Mouse (Mus musculus) embryonic stem cell, embryonic (primary cell): Measurements from ENCODE around the gene Dpm2.

ENCODE experiments used
- CTCF ChIA-PET, 4 experiments: fragments of 300-600 bp in 2 of 4; fragments of 350-600 bp in 2 of 4; sonication (Branson Sonifier 250); formaldehyde crosslinking; loops; one replicate each; lab custom pipeline; 2022; ENCODE audit warnings: inconsistent platforms in 2 of 4; lab: Charles Lee
- POLR2A ChIA-PET, 4 experiments: fragments of 300-600 bp in 2 of 4; fragments of 350-600 bp in 2 of 4; sonication (Branson Sonifier 250); formaldehyde crosslinking; loops; one replicate each; lab custom pipeline; 2022; ENCODE audit warnings: antibody characterized with exemption in 4 of 4, inconsistent platforms in 1 of 4; lab: Charles Lee

The Dpm2 gene

GRCm38 (mm10) chr2:32587731-32588321, 17.2 kb downstream of the Dpm2 start:
- POLR2A ChIA-PET = interaction anchor here in 3 of 4 experiments (0.6 to 2.6 kb wide), 14 partner anchors 11 to 270 kb away, joined by 3 to 11 read pairs (median 3); partner anchors contain the start of genes 9430097D07Rik (in 1 of the 3), Dpm2 (in 1 of the 3) and Pip5kl1 (in 1 of the 3)

DNA sequence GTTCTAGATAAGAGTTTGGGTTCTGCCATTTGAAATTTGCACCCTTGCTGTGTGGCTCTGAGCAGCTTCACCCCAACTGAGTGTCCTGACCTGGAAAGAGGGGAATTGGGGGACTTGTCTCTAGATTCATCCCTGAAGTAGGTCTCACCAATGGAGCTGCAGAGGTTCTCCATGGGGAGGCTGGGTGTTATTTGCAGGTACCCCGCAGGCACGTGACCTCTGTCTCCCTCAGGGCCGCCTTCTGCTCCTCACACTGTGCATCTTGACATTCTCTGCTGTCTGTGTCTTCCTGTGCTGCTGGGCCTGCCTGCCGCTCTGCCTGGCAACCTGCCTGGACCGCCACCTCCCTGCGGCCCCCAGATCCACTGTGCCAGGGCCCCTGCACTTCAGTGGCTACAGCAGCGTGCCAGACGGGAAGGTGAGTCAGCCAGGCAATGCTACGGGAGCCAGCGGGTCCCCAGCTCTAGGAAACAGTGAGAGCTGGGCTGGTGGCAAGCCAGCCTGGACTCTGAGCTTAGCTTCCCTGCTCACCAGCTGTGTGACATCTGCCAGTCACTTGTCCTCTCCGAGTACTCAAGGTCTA, 18.6 kb downstream of the Dpm2 start:
- POLR2A ChIA-PET = interaction anchor here in 1 of 4 experiments (0.6 to 1.7 kb wide), 3 partner anchors 11 to 49 kb away, joined by 3 read pairs; no protein-coding TSS in a partner anchor
- CTCF ChIA-PET = interaction anchor here in 2 of 4 experiments (0.9 to 3.5 kb wide), 6 partner anchors 10 to 339 kb away, joined by 3 to 9 read pairs (median 3); partner anchors contain the start of genes Pip5kl1 (in 1 of the 2) and St6galnac6 (in 1 of the 2)

More at GRCm38 (mm10) chr2:32587731-32588321, 17.2 kb downstream of the Dpm2 start:
- CTCF ChIA-PET = interaction anchor here in 3 of 4 experiments (0.6 to 3.5 kb wide), 15 partner anchors 11 to 674 kb away, joined by 3 to 12 read pairs (median 7); no protein-coding TSS in a partner anchor

DNA sequence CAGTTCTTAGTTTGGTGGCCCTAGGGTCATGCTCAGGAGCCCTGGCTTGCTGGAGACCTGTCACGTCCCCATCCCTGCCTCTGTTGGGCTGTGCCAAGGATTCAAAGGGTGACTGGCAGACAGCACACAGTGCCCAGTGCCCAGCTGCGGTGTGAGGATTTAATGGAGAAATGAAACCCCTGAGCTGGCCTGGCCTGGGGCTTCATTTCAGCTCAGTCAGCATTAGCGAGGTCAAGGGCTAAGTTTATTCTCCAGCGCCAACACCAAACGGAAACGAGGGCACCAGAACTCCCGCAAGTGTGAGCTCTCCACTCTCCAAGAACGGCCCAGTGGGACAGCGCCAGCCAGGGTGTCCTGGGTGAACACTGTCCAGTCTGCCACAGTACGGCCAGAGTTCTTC, 19.6 kb downstream of the Dpm2 start:
- ChIA-PET POLR2A (no interaction called here), CTCF (interaction anchor here in 2 of 4 experiments (0.9 to 3.5 kb wide), 6 partner anchors 10 to 338 kb away, joined by 3 to 9 read pairs (median 3); partner anchors contain the start of genes Pip5kl1 (in 1 of the 2) and St6galnac6 (in 1 of the 2))

DNA sequence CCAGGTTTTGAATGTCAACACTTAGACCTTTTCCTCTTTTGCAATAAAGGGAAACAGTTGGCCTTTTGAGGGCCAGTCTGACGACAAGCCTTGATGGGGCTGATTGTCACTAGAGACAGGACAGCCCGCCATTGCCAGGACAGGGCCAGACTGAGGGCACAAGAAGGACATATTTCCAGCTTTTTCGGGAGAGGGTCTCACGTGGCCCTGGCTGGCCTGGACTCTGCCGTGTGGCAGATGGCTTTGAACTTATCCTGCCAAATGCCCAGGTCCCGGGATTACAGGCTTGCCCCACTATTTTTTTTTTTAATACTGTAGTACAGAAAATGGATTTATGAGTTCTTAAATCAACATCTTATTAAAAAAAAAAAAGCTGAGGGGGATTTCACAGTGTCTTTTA, 20.6 kb downstream of the Dpm2 start:
- CTCF ChIA-PET = interaction anchor here in 2 of 4 experiments (0.5 to 1.6 kb wide), 6 partner anchors 8 to 1773 kb away, joined by 3 to 8 read pairs (median 4); no protein-coding TSS in a partner anchor

DNA sequence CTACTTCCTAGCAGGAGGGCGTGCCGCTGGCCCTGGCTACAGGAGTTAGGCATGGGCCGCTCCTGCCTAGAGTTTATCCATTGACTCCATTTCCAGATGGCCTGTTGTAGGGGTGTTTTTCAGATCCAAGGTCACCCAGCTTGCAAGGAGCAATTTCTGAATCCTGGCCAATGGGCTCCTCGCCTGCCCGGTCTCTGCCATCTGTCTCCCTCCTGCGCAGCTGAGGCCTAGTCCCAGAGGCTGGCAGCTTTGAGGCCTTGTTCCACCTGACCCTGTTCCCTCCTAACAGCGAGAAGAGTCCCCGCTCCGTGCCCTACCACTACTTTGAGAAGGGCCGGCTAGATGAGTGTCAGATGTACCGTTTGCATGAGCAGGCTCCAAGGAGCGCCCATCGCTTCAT, 26.1 kb downstream of the Dpm2 start:
- ChIA-PET CTCF (interaction anchor here in 1 of 4 experiments (1.4 kb wide), 1 partner anchor 10 kb away, joined by 6 read pairs; no protein-coding TSS in a partner anchor), POLR2A (interaction anchor here in 2 of 4 experiments (1.2 to 1.8 kb wide), 2 partner anchors 11 to 131 kb away, joined by 3 to 4 read pairs; no protein-coding TSS in a partner anchor)

More for the DNA sequence above, 20.6 kb downstream of the Dpm2 start:
- POLR2A ChIA-PET = interaction anchor here in 1 of 4 experiments (0.5 kb wide), 1 partner anchor 70 kb away, joined by 3 read pairs; no protein-coding TSS in a partner anchor

GRCm38 (mm10) chr2:32597248-32597647, 26.6 kb downstream of the Dpm2 start:
- ChIA-PET CTCF (no interaction called here), POLR2A (no interaction called here)

DNA sequence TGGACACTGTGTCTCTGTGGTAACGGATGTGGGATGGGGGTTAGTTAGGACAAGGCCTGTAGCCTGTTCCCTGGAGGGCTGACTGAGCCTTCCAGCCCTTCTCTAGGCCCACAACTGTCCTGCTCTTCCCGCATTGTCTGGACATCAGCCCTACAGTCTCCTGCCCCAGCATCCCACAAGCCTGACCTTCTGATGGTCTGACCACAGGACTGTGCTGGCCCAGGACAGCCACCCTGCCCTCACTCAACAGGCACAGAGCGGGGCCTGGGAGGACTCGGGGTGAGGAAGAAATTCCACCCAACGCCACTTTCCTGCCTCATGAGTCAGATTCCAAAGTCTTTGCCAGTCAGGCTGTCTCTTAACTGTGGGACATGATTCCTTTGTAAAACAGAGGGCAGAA, 27.0 kb downstream of the Dpm2 start:
- ChIA-PET CTCF (interaction anchor here in 3 of 4 experiments (0.6 to 1.9 kb wide), 5 partner anchors 9 to 331 kb away, joined by 3 to 8 read pairs (median 4); partner anchors contain the start of gene St6galnac4 (in 1 of the 3)), POLR2A (interaction anchor here in 2 of 4 experiments (0.6 to 1.2 kb wide), 2 partner anchors 117 to 130 kb away, joined by 3 to 4 read pairs; no protein-coding TSS in a partner anchor)

- POLR2A ChIA-PET = interaction anchor here in 1 of 4 experiments (1.2 kb wide), 1 partner anchor 117 kb away, joined by 4 read pairs; no protein-coding TSS in a partner anchor
- CTCF ChIA-PET = interaction anchor here in 3 of 4 experiments (0.7 to 1.9 kb wide), 5 partner anchors 9 to 330 kb away, joined by 3 to 8 read pairs (median 3); partner anchors contain the start of gene St6galnac4 (in 1 of the 3)
Measured at GRCm38 (mm10) chr2:32598506-32598905, 27.8 kb downstream of the Dpm2 start.

DNA sequence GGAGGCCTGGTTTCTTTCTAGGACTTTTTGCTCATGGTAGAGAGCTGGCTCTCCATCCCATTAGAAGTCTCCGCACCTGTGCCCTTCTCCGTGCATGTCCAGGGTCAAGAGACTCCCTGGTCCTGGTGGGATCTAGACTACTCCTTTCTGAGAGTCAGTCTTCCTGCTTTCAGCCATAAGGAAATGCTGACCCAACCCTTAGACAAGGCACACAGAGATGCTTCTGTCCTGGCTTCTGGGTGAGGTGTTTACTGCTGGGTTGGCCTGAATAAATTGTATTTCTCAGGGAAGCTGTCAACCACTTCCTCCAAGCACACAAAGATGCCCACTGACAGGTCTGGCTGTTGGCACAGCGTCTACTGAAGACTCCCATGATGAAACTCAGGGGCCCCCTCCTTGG, 28.8 kb downstream of the Dpm2 start, which contains the start of gene St6galnac6:
Gene St6galnac6, plus strand, starts transcription at position 301 of the 400 bp plus-strand sequence.
- ChIA-PET POLR2A (interaction anchor here in 2 of 4 experiments (0.6 to 1.5 kb wide), 2 partner anchors 29 to 139 kb away, joined by 4 read pairs; partner anchors contain the start of gene Dpm2 (in 1 of the 2)), CTCF (interaction anchor here in 2 of 4 experiments (0.6 to 1.9 kb wide), 3 partner anchors 8 to 121 kb away, joined by 3 to 10 read pairs (median 8); no protein-coding TSS in a partner anchor)

GRCm38 (mm10) chr2:32601417-32602065, 30.9 kb downstream of the Dpm2 start:
- ChIA-PET POLR2A (interaction anchor here in 3 of 4 experiments (0.6 to 1.4 kb wide), 10 partner anchors 9 to 105 kb away, joined by 3 to 4 read pairs (median 3); partner anchors contain the start of genes Dpm2 (in 1 of the 3) and Eng (in 1 of the 3)), CTCF (interaction anchor here (0.5 to 5.1 kb wide), 25 partner anchors 11 to 504 kb away, joined by 3 to 32 read pairs (median 4); partner anchors contain the start of genes 9430097D07Rik (in 3 of the 4), Pip5kl1 (in 2 of the 4), St6galnac4 (in 2 of the 4) and Slc25a25 (in 1 of the 4))

- ChIA-PET POLR2A (interaction anchor here in 2 of 4 experiments (0.6 to 1.5 kb wide), 7 partner anchors 19 to 255 kb away, joined by 3 to 6 read pairs (median 3); partner anchors contain the start of gene Eng (in 1 of the 2)), CTCF (interaction anchor here (0.6 to 5.1 kb wide), 18 partner anchors 9 to 198 kb away, joined by 3 to 32 read pairs (median 4); partner anchors contain the start of genes Pip5kl1 (in 2 of the 4), St6galnac4 (in 2 of the 4) and 9430097D07Rik (in 1 of the 4))
Measured at GRCm38 (mm10) chr2:32602600-32603054, 32.0 kb downstream of the Dpm2 start.

- ChIA-PET POLR2A (interaction anchor here in 2 of 4 experiments (0.7 to 2.9 kb wide), 6 partner anchors 17 to 411 kb away, joined by 3 to 7 read pairs (median 3); partner anchors contain the start of genes Dpm2 (in 1 of the 2) and St6galnac4 (in 1 of the 2)), CTCF (interaction anchor here in 2 of 4 experiments (0.5 to 5.1 kb wide), 8 partner anchors 18 to 253 kb away, joined by 3 to 32 read pairs (median 6); partner anchors contain the start of gene St6galnac4 (in 2 of the 2))
Measured at GRCm38 (mm10) chr2:32604631-32605030, 34.0 kb downstream of the Dpm2 start.

- ChIA-PET POLR2A (interaction anchor here (0.6 to 4.8 kb wide), 35 partner anchors 9 to 457 kb away, joined by 3 to 33 read pairs (median 4); partner anchors contain the start of genes St6galnac4 (in 3 of the 4), Dpm2 (in 1 of the 4), Fam102a (in 1 of the 4) and Lrsam1 (in 1 of the 4)), CTCF (interaction anchor here (0.5 to 2.9 kb wide), 44 partner anchors 8 to 874 kb away, joined by 3 to 17 read pairs (median 4); partner anchors contain the start of genes St6galnac4 (in 2 of the 4), Dpm2 (in 1 of the 4), Pip5kl1 (in 1 of the 4) and Tor2a (in 1 of the 4))
Measured at GRCm38 (mm10) chr2:32606161-32607142, 35.8 kb downstream of the Dpm2 start.

DNA sequence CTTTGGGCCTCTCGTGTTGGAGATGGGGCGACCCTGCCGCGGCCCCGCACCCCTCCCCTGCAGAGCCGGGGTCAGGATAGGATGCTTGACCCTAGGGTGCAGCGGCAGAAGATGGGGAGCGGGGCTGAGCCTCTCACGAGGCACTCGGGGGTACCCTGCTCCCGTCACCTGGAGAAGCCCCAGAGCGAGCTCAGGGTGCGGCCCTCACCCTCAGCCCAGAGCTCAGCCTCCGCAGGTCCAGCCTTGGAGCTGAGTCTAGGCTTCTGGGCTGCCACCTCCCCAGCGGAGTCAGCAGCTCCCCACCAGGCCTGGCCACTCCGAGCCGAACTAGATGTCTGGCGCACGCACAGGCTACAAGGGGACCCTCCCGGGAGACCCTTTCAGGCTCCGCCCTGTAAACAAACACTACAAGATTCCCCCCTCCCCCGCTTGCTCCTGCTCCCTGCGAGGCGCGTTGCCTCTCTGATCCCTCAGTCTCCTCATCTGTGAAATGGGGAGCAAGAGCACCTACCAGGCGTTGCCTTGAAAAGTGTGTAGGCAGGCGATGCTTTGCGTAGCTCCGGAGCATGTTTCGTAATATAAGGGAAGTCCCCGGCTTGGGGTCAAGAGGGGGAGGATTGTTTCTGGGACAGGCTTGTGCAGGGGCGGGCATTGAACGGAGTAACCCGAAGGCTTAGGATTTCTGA, 36.7 kb downstream of the Dpm2 start:
- ChIA-PET CTCF (interaction anchor here (0.6 to 2.9 kb wide), 30 partner anchors 8 to 321 kb away, joined by 3 to 17 read pairs (median 4); partner anchors contain the start of genes St6galnac4 (in 2 of the 4), 9430097D07Rik (in 1 of the 4), Dpm2 (in 1 of the 4) and Tor2a (in 1 of the 4)), POLR2A (interaction anchor here (0.6 to 4.8 kb wide), 41 partner anchors 8 to 458 kb away, joined by 3 to 33 read pairs (median 4); partner anchors contain the start of genes St6galnac4 (in 3 of the 4), Lrsam1 (in 2 of the 4), Rpl12 (in 2 of the 4) and Eng (in 1 of the 4))
